Mouse (Mus musculus) C2C12 (cell line): ENCODE measurements around the gene Pgrmc2. TPM values are rescaled to one million over a fixed set of nuclear protein-coding genes. Genes with fewer than 3 reads are reported as not detected.

ENCODE experiments used
- H3K27me3 ChIP-seq: one replicate; pipeline ENCODE4 v1.6.1; 2011; ENCODE audit not compliant: control insufficient read depth, insufficient read depth, insufficient read length
- H3K36me3 ChIP-seq: one replicate; pipeline ENCODE4 v1.6.1; 2011; ENCODE audit not compliant: control insufficient read depth, insufficient read depth
- H3K4me3 ChIP-seq: one replicate; pipeline ENCODE4 v1.5.1; 2011; ENCODE audit warnings: mild to moderate bottlenecking, control low read depth; ENCODE audit not compliant: poor library complexity, insufficient read depth, severe bottlenecking
- H3K79me2 ChIP-seq: one replicate; pipeline ENCODE4 v1.6.1; 2011; ENCODE audit not compliant: control insufficient read depth, insufficient read depth
- H3K79me3 ChIP-seq: one replicate; pipeline ENCODE4 v1.6.1; 2011; ENCODE audit warnings: low read depth, control low read depth
- H3ac ChIP-seq: one replicate; pipeline ENCODE3; 2011; ENCODE audit warnings: low read depth; ENCODE audit not compliant: control insufficient read depth, insufficient read length
- CEBPB ChIP-seq: IDR thresholded peaks from one replicate; pipeline ENCODE4 v1.6.1; 2011; ENCODE audit warnings: low read depth, mild to moderate bottlenecking, control low read depth, moderate library complexity
- CTCF ChIP-seq: IDR thresholded peaks from one replicate; pipeline ENCODE4 v1.5.1; 2011; ENCODE audit not compliant: control insufficient read depth, insufficient read depth, insufficient read length
- FOSL1 ChIP-seq: IDR thresholded peaks from one replicate; pipeline ENCODE4 v1.8.0; 2011; ENCODE audit warnings: mild to moderate bottlenecking, low read length; ENCODE audit not compliant: poor library complexity, insufficient read depth, severe bottlenecking
- MAX ChIP-seq: IDR thresholded peaks from one replicate; pipeline ENCODE4 v1.6.1; 2011; ENCODE audit warnings: mild to moderate bottlenecking, control low read depth
- MYOD1 ChIP-seq: IDR thresholded peaks from one replicate; pipeline ENCODE4 v1.6.1; 2011; ENCODE audit warnings: low read depth; ENCODE audit not compliant: control insufficient read depth, insufficient read length
- MYOG ChIP-seq: IDR thresholded peaks from one replicate; pipeline ENCODE4 v1.6.1; 2011; ENCODE audit not compliant: control insufficient read depth, insufficient read length; ENCODE audit errors: extremely low read depth
- USF1 ChIP-seq: IDR thresholded peaks from one replicate; pipeline ENCODE4 v1.6.1; 2011; ENCODE audit warnings: low read depth, mild to moderate bottlenecking, control low read depth, moderate library complexity
- polyA plus RNA-seq: library from polyadenylated mRNA; unstranded; fragments of >200 nt; fragmentation: generic; extraction: Trizol; gene quantifications from one replicate; pipeline ENCODE4 v1.2.1, GENCODE M21; 2012; ENCODE audit warnings: missing spikeins

The Pgrmc2 gene
- polyA plus RNA-seq, 1 experiment = 39.8 TPM

DNA sequence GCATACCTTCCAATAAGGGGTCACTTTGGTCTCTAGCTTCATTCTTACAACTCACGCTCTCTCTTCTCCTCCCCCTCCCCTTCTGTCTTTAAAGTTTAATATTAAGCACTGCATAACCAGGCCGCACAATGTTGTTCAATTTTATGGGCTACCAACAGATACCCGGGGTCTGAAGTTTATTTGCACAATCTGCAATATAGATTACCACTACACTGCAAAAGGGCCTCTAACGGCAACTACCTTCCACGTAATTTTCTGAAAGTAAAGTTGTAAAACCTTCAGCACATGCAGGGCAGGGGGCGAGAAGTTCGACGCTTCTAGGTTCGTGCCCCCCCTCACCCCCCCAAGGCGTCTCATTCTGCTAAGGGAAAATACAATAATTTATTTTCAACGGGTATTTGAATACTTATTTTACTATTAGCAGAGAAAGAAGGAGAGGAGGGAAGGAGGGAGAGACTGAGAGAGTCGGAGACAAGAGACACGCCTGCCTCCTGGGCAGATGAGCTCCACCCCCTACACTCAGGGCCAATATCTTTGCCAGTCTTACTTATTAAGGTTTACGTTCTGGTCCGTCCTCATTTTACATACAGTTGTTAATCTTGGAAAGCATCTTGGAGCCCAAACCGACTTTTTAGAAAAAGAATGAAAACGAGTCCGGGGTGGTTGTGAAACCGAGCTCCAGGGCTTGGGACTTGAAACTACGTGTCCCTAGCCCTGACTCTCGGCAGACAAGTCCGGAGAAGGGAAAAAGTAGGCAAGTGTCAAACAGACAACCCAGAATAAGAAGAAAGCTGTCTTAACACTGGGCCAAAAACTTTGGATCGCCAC is 1.2 kb downstream of the Pgrmc2 start:
- Histone ChIP-seq H3ac (peak overlapping the region; percentile 95), H3K4me3 (peak overlapping the region; percentile 84), H3K79me3 (peaks cover 54% of the 10 kb centered on the region), H3K27me3 (no peaks in the 10 kb centered on the region), H3K79me2 (peaks cover 67% of the 10 kb centered on the region), H3K36me3 (peaks cover 11% of the 10 kb centered on the region)
- no peak for TF ChIP-seq CEBPB
- TF ChIP-seq MAX = no peak
- no peak for TF ChIP-seq MYOG
- no peak for TF ChIP-seq USF1
- no peak for TF ChIP-seq FOSL1
- TF ChIP-seq MYOD1 = no peak
- TF ChIP-seq CTCF = no peak

DNA sequence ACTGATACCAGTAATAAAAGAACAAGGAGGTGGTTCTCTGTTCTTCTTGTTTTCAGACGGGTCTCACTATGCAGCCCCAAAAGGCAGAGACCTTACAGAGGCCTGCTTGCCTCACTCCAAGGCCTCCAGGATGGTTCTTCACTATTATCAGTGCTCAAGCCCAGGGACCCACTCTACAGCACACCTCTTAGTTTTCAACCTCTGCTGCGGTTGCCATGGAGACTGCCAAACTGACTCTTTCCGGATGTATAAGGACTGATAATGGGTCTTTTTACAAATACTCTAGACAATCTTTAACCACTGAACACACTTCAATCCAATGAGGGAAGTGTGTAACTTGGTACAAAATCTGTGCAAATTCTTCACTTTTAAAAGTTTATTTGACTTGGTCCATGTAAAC is 2.1 kb downstream of the Pgrmc2 start:
- no peaks in the 10 kb centered on the region for H3K27me3 ChIP-seq
- H3K4me3 ChIP-seq = no peak overlapping the region
- peaks cover 76% of the 10 kb centered on the region for H3K79me2 ChIP-seq
- peaks cover 62% of the 10 kb centered on the region for H3K79me3 ChIP-seq
- peaks cover 11% of the 10 kb centered on the region for H3K36me3 ChIP-seq
- H3ac ChIP-seq = no peak overlapping the region
- no peak for TF ChIP-seq USF1
- TF ChIP-seq FOSL1 = no peak
- no peak for TF ChIP-seq MYOD1
- TF ChIP-seq CEBPB = no peak
- no peak for TF ChIP-seq CTCF

DNA sequence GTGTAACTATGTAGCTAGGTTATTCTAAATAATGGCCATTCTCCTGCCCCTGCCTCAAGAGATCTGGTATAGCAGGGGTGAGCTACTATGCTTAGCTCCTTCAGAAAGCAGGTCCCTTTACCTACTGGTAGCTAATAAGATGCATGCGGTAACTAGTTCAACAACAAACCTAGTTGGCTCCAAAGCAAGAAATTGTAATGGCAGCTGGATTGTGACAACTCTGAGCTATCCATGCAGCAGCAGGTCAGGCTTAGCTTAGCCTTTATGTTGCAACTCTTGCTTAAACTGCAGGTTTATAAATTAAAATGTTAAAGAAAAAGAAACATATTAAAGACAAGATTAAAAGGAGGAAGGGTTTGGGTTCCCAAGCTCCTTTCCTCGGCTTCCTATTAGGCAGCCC is 4.2 kb downstream of the Pgrmc2 start:
- peaks cover 81% of the 10 kb centered on the region for H3K79me3 ChIP-seq
- no peak overlapping the region for H3K4me3 ChIP-seq
- H3ac ChIP-seq = no peak overlapping the region
- H3K79me2 ChIP-seq = peaks cover 92% of the 10 kb centered on the region
- peaks cover 11% of the 10 kb centered on the region for H3K36me3 ChIP-seq
- TF ChIP-seq MYOD1 = no peak
- TF ChIP-seq CEBPB = no peak
- no peak for TF ChIP-seq USF1
- TF ChIP-seq MAX = no peak
- TF ChIP-seq FOSL1 = no peak
- no peak for TF ChIP-seq CTCF
- TF ChIP-seq MYOG = no peak
- no peaks in the 10 kb centered on the region for H3K27me3 ChIP-seq

DNA sequence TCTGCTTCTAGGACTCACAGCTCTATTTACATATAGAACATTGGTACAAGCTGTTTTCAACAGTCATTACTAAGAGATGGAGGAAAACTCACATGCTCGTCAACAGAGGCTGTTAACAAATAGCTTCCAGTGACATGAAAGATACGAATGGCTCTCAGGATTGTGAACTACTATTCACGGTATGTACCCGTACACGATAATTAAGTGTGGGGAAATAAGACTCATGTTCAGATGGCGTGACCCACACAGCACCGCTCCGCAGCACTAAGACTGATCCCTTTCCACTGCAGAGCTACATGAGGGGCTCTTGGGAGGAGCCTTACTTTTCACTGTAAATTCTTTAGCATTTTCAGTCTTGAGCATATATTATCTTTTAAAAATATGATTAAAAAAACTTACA is 7.5 kb downstream of the Pgrmc2 start:
- Histone ChIP-seq H3K4me3 (no peak overlapping the region), H3K36me3 (peaks cover 14% of the 10 kb centered on the region), H3K27me3 (no peaks in the 10 kb centered on the region), H3K79me2 (peaks cover 100% of the 10 kb centered on the region), H3ac (no peak overlapping the region), H3K79me3 (peaks cover 82% of the 10 kb centered on the region)
- no peak for TF ChIP-seq CEBPB
- TF ChIP-seq MYOG = no peak
- TF ChIP-seq MYOD1 = no peak
- no peak for TF ChIP-seq MAX
- no peak for TF ChIP-seq FOSL1
- no peak for TF ChIP-seq USF1
- TF ChIP-seq CTCF = no peak

DNA sequence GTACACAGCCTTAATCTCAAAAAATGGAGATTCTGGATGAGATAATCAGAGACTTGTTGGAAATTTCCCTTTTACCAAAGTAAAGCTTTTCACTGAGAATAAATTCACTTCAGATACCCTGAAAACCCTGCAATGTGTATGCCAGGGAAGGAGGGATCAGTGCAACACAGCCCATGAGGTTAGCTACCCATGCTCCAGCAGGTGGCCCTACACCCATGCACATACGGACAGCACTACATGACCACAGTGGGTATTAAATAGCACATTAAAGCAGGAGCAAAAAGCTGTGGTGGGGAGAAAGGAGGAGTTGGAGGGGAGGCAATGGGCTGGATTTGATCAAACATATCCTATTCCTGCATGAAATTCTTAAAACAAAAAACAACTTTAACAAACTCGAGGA is 12.3 kb downstream of the Pgrmc2 start:
- no peak overlapping the region for H3K4me3 ChIP-seq
- H3ac ChIP-seq = no peak overlapping the region
- H3K36me3 ChIP-seq = peaks cover 29% of the 10 kb centered on the region
- H3K79me3 ChIP-seq = peaks cover 45% of the 10 kb centered on the region
- H3K79me2 ChIP-seq = peaks cover 71% of the 10 kb centered on the region
- no peaks in the 10 kb centered on the region for H3K27me3 ChIP-seq
- TF ChIP-seq CEBPB = no peak
- TF ChIP-seq CTCF = peak; percentile 16

DNA sequence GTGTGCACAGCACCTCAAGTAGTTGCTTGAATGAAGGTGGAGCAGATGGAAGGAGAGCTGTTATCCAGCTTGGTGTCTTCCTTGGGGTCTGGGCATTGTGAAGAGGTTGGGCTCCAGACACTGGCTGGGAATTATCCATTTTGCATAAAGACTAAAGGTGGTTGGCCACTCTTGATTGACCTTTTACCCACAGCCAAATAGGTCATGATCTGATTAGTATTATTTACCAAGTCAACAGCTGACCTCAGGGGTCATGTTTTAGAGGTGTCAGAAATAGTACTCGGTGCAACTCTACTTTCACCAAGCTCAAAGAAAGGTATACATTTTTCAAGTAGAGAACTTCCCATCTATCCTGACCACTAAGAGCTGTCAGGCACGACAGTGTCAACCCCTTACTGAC is 17.5 kb downstream of the Pgrmc2 start:
- TF ChIP-seq MAX (no peak), FOSL1 (no peak)

More for the DNA sequence above, 17.5 kb downstream of the Pgrmc2 start:
- no peaks in the 10 kb centered on the region for H3K27me3 ChIP-seq
- peaks cover 46% of the 10 kb centered on the region for H3K36me3 ChIP-seq
- H3ac ChIP-seq = no peak overlapping the region
- H3K79me3 ChIP-seq = peaks cover 7% of the 10 kb centered on the region
- H3K4me3 ChIP-seq = no peak overlapping the region
- H3K79me2 ChIP-seq = peaks cover 19% of the 10 kb centered on the region
